Mouse (Mus musculus): ENCODE data around the gene Cers2. TPM values are rescaled to one million over a fixed set of nuclear protein-coding genes. Genes with fewer than 3 reads are reported as not detected.
"Not testable (repeated sequence)": the region's sequence is repeated elsewhere in the genome, so short reads cannot be mapped to it uniquely, and the experiment has no call there.

The Cers2 gene
- polyA plus RNA-seq, 1 experiment from 2014 or later, result 89.6 TPM

DNA sequence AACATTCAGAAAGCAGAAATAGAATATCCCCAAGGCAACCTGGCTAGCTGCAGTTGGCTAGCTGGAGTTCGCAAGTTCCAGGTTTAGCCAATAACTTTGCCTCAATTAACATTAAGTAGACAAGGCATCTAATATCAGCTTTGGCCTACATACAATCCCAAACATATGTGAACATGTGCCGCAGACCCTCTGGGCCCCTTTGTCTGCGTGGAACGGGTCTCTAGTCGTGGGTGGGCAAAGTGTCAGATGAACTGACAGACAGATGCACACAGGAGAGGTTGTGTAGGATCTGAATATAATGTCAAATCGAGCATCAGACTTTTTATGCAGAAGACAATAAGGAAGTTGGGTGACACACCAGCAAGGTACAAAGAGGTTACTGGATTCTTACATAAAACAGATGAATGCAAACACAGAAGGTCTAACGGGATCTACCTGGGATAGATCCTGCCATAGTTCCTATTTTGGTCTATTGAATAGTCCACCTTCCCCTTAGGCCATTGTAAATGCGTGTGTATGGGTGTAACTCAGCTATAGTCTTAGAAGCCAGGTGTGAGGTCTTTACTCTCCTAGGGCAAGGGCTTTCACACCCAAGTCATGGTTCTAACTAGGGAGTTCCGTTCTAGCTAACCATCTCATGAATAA, 28.9 kb downstream of the Cers2 start:
- not testable (repeated sequence) for H3K9me3 ChIP-seq (replicated peaks; ENCODE audit: control insufficient read depth, low read length, poor library complexity, severe bottlenecking)

DNA sequence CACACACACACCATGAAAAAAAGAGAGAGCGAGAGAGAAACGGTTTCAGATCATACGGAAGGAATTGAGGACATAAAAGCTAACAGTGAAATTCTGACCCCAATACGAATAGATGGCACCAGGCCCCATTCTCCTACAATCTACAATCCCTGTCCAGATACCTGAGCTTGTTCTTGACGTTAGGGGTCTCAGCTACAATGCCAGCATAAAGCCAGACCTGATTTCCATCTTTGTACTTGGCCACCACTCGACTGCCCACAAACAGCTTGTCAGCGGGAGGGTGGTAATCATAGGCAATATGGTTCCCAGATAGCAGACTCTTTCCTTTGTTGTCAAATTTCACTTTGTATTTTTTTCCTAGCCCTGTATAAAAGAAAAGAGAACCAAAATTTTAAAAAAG, 31.9 kb downstream of the Cers2 start:
- no peak overlapping the region for H3K9ac ChIP-seq (ENCODE audit: low read depth, low read length)
- 96% methylated on average over 7 of the region's 7 CpGs for WGBS
- no peak overlapping the region for H3K27ac ChIP-seq (ENCODE audit: low read length)
- H3K4me3 ChIP-seq (ENCODE audit: low read depth, low read length), result no peak overlapping the region
- no peaks in the 10 kb centered on the region for H3K9me3 ChIP-seq (replicated peaks; ENCODE audit: control insufficient read depth, low read length, poor library complexity, severe bottlenecking)
- peaks cover 51% of the 10 kb centered on the region for H3K36me3 ChIP-seq (ENCODE audit: control insufficient read depth, insufficient read depth, low read length)
- ATAC-seq, result no peak
- H3K27me3 ChIP-seq (ENCODE audit: control insufficient read depth, insufficient read depth, low read depth, low read length), result no peaks in the 10 kb centered on the region
- H3K4me2 ChIP-seq (ENCODE audit: low read length), result no peak overlapping the region
- H3K4me1 ChIP-seq (ENCODE audit: control insufficient read depth, insufficient read depth, low read length), result no peaks in the 10 kb centered on the region

More for the DNA sequence above, 28.9 kb downstream of the Cers2 start:
- not testable (repeated sequence) for ATAC-seq; H3K4me3 ChIP-seq (ENCODE audit: low read depth, low read length); H3K9ac ChIP-seq (ENCODE audit: low read depth, low read length); H3K27me3 ChIP-seq (ENCODE audit: control insufficient read depth, insufficient read depth, low read depth, low read length); H3K4me2 ChIP-seq (ENCODE audit: low read length); H3K4me1 ChIP-seq (ENCODE audit: control insufficient read depth, insufficient read depth, low read length); H3K27ac ChIP-seq (ENCODE audit: low read length)
- peaks cover 61% of the 10 kb centered on the region for H3K36me3 ChIP-seq (ENCODE audit: control insufficient read depth, insufficient read depth, low read length)
- WGBS, result 96% methylated on average over 9 of the region's 9 CpGs

DNA sequence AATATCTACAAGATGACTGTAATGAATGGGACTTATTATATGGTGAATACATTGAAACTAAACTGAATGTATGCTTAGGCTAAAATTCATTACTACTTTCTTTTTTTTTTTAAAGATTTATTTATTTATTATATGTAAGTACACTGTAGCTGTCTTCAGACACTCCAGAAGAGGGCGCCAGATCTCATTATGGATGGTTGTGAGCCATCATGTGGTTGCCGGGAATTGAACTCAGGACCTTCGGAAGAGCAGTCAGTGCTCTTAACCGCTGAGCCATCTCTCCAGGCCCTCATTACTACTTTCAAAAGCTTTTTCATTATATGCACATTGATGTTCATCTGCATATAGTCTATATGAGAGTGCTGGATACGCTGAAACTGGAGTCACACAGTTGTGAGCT, 33.8 kb downstream of the Cers2 start:
- not testable (repeated sequence) for H3K4me3 ChIP-seq (ENCODE audit: low read depth, low read length); ATAC-seq; H3K9ac ChIP-seq (ENCODE audit: low read depth, low read length); H3K27me3 ChIP-seq (ENCODE audit: control insufficient read depth, insufficient read depth, low read depth, low read length); H3K9me3 ChIP-seq (replicated peaks; ENCODE audit: control insufficient read depth, low read length, poor library complexity, severe bottlenecking); H3K27ac ChIP-seq (ENCODE audit: low read length); H3K4me1 ChIP-seq (ENCODE audit: control insufficient read depth, insufficient read depth, low read length); H3K4me2 ChIP-seq (ENCODE audit: low read length)
- H3K36me3 ChIP-seq (ENCODE audit: control insufficient read depth, insufficient read depth, low read length), result peaks cover 50% of the 10 kb centered on the region
- 95% methylated on average over 4 of the region's 5 CpGs for WGBS

DNA sequence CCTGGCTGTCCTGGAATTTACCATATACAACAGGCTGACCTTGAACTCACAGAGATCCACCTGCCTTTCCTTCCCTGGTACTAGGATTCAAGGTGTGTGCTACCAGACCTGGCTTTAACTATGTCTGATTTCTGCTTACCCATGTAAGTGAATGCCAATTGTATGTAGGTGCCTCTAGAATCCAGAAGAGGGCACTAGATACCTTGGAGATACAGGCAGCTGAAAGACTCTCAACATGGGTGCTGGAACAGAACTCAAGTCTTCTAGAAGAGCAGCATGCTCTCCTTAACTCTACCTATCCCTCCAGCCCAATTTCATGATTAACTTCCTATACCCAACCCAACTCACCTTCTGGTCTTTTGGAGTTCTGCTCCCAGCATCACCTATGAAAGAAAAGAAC, 34.9 kb downstream of the Cers2 start:
- H3K36me3 ChIP-seq (ENCODE audit: control insufficient read depth, insufficient read depth, low read length), result peaks cover 54% of the 10 kb centered on the region
- no peak for ATAC-seq
- no peaks in the 10 kb centered on the region for H3K4me1 ChIP-seq (ENCODE audit: control insufficient read depth, insufficient read depth, low read length)

DNA sequence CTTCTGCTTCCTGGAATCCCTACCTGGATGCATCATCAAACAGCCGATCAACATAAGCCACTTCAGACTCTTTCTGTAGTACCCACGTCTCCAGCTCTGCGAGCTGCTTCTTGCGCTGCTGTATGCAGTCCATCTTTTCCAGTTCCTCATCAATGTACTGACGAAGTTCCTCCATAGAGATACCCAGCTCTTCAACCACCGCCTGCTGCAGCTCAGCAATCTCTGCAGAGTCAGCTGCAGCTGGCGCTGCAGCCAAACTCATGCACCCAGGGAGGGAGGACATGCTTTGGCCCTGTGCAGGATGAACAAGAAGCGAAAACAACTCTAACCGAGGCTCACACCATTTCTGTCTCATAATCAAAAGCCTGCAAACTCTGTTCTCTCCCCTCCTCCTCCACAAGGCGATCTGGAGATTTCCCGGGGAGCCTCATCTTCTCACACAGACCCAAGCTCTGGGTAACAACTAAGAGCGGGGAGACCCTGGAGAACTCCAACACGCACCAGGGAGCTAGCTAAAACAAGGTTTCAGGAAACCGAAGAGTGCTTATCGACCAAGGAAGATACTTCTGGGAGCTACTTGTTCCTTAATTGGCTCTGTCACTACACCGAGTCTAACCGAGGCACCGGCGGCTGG, 41.4 kb downstream of the Cers2 start:
- Histone ChIP-seq H3K4me2 (ENCODE audit: low read length) (peak overlapping the region; percentile 51), H3K4me3 (ENCODE audit: low read depth, low read length) (peak overlapping the region; percentile 48), H3K36me3 (ENCODE audit: control insufficient read depth, insufficient read depth, low read length) (peaks cover 14% of the 10 kb centered on the region; the same call in 1 of the 2 replicates)
- not testable (repeated sequence) for H3K9ac ChIP-seq (ENCODE audit: low read depth, low read length); ATAC-seq; H3K9me3 ChIP-seq (replicated peaks; ENCODE audit: control insufficient read depth, low read length, poor library complexity, severe bottlenecking); H3K27ac ChIP-seq (ENCODE audit: low read length); H3K4me1 ChIP-seq (ENCODE audit: control insufficient read depth, insufficient read depth, low read length); H3K27me3 ChIP-seq (ENCODE audit: control insufficient read depth, insufficient read depth, low read depth, low read length)
- WGBS, result 22% methylated on average over 4 of the region's 19 CpGs

More for the DNA sequence above, 34.9 kb downstream of the Cers2 start:
- no peaks in the 10 kb centered on the region for H3K27me3 ChIP-seq (ENCODE audit: control insufficient read depth, insufficient read depth, low read depth, low read length)
- H3K9ac ChIP-seq (ENCODE audit: low read depth, low read length), result no peak overlapping the region
- no peaks in the 10 kb centered on the region for H3K9me3 ChIP-seq (replicated peaks; ENCODE audit: control insufficient read depth, low read length, poor library complexity, severe bottlenecking)
- no peak overlapping the region for H3K27ac ChIP-seq (ENCODE audit: low read length)
- no peak overlapping the region for H3K4me3 ChIP-seq (ENCODE audit: low read depth, low read length)
- H3K4me2 ChIP-seq (ENCODE audit: low read length), result no peak overlapping the region

DNA sequence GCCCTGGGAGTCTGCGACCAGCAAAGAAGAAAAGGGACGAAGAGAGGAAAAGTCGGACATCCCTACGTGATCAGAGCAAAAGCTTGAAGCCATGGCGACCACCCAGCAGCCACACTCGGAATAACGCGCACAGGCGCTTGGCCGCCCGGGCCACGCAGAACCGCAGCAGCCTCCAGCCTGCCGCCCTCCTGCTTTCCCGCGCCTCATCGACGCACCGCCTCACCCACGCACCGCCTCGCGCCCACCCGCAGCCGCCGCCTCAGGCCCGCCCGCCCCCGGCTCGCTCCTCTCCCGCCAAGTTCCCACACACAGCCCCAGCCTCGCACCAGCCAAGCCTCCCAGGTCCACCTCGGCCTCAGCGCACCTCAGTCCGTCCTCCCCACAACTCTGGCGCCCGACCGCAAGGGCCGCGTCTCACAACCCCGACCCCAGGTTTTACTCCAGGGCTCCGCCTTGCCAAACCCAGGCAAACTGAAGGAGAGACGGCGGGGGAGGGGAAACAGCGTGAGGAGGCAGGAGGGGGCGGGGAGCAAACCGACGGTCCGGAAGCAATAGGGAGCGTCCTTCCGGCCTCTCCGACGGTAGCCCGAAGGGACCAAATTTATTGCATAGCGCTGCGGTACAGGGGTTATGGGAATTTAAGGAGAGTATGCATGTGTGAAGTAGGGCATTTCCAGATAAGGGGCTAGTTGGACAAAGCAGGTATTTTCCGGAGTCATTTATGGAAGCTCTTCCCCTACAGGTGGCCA, 42.3 kb downstream of the Cers2 start, which contains the start of gene Setdb1:
Gene Setdb1, minus strand, starts transcription at position 502 of the 749 bp plus-strand sequence.
- H3K4me2 ChIP-seq (ENCODE audit: low read length), result peak within 1 kb of the TSS; percentile 51
- H3K4me3 ChIP-seq (ENCODE audit: low read depth, low read length), result peak within 1 kb of the TSS; percentile 48
- WGBS, result under 1% methylated on average over 28 of the region's 57 CpGs
- H3K36me3 ChIP-seq (ENCODE audit: control insufficient read depth, insufficient read depth, low read length), result peaks cover 14% of the 10 kb centered on the region; the same call in 1 of the 2 replicates
- peak; percentile 97 for ATAC-seq
- H3K9ac ChIP-seq (ENCODE audit: low read depth, low read length), result peak within 1 kb of the TSS; percentile 61
- H3K27me3 ChIP-seq (ENCODE audit: control insufficient read depth, insufficient read depth, low read depth, low read length); H3K4me1 ChIP-seq (ENCODE audit: control insufficient read depth, insufficient read depth, low read length); H3K9me3 ChIP-seq (replicated peaks; ENCODE audit: control insufficient read depth, low read length, poor library complexity, severe bottlenecking): not testable (repeated sequence)
- peak within 1 kb of the TSS; percentile 53; the same call in 1 of the 2 replicates for H3K27ac ChIP-seq (ENCODE audit: low read length)

DNA sequence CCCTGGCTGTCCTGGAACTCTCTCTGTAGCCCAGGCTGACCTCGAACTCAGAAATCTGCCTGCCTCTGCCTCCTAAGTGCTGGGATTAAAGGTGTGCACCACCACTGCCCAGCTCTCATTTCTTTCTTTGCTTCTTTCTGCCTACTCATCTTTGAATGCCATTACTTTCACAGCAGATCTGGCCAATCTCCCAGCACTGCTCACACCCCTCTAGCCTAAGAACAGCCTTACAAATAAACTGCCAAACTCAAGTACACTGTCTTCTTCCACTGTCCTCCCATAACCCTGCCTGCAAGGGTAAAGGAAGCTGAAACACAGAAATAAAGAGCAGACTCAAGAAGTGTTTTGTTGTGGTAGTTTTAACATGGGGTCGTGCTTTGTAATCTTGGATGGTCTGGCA, 43.2 kb downstream of the Cers2 start:
- Histone ChIP-seq H3K27ac (ENCODE audit: low read length) (no peak overlapping the region), H3K9ac (ENCODE audit: low read depth, low read length) (no peak overlapping the region), H3K36me3 (ENCODE audit: control insufficient read depth, insufficient read depth, low read length) (peaks cover 11% of the 10 kb centered on the region; the same call in 1 of the 2 replicates), H3K27me3 (ENCODE audit: control insufficient read depth, insufficient read depth, low read depth, low read length) (no peaks in the 10 kb centered on the region), H3K9me3 (replicated peaks; ENCODE audit: control insufficient read depth, low read length, poor library complexity, severe bottlenecking) (no peaks in the 10 kb centered on the region), H3K4me1 (ENCODE audit: control insufficient read depth, insufficient read depth, low read length) (peaks cover 4% of the 10 kb centered on the region), H3K4me3 (ENCODE audit: low read depth, low read length) (no peak overlapping the region), H3K4me2 (ENCODE audit: low read length) (no peak overlapping the region)
- whole genome bisulfite sequencing, result 94% methylated on average over 2 of the region's 2 CpGs
- no peak for ATAC-seq

DNA sequence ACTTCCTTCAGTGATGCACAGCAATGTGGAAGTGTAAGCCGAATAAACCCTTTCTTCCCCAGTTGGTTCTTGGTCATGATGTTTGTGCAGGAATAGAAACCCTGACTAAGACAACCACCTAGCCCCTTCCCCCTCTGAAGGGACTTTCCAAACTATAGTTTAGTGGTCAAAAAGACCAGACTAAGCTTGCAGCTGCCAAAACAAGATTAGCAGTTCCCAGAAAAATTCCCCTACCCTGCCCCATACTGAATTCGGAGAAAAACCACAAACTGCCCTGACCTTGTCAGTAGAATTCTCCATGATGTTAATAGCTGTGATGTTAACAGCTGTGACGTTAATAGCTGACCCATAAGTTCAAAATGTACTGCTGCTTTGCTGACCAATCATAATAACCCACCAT, 45.7 kb downstream of the Cers2 start:
- 77% methylated on average over 3 of the region's 3 CpGs for WGBS
- H3K27me3 ChIP-seq (ENCODE audit: control insufficient read depth, insufficient read depth, low read depth, low read length); H3K27ac ChIP-seq (ENCODE audit: low read length); H3K36me3 ChIP-seq (ENCODE audit: control insufficient read depth, insufficient read depth, low read length); ATAC-seq; H3K9me3 ChIP-seq (replicated peaks; ENCODE audit: control insufficient read depth, low read length, poor library complexity, severe bottlenecking); H3K4me2 ChIP-seq (ENCODE audit: low read length); H3K4me3 ChIP-seq (ENCODE audit: low read depth, low read length); H3K4me1 ChIP-seq (ENCODE audit: control insufficient read depth, insufficient read depth, low read length); H3K9ac ChIP-seq (ENCODE audit: low read depth, low read length): not testable (repeated sequence)

DNA sequence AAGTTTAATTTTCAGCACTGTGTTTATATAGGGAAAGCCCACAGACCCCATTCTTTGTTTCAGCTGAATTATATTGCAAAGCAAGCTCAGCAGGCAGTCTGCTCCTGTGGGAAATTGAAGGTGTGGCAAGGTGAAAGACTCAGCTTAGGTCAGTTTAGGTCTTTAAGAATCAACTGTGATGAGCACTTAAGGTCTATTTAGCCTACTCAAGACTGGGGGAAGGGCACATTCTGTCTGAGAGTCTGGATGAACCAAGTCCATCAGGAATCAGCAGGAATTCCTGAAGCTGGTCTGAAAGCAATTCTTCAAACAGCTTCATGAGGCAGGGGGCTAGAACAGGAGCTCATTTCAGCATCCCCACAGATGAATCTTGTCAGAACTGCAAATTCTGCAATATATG, 55.5 kb downstream of the Cers2 start:
- H3K4me2 ChIP-seq (ENCODE audit: low read length), result no peak overlapping the region
- ATAC-seq, result no peak
- no peaks in the 10 kb centered on the region for H3K9me3 ChIP-seq (replicated peaks; ENCODE audit: control insufficient read depth, low read length, poor library complexity, severe bottlenecking)
- no peak overlapping the region for H3K4me3 ChIP-seq (ENCODE audit: low read depth, low read length)
- H3K27me3 ChIP-seq (ENCODE audit: control insufficient read depth, insufficient read depth, low read depth, low read length), result no peaks in the 10 kb centered on the region
- no peaks in the 10 kb centered on the region for H3K4me1 ChIP-seq (ENCODE audit: control insufficient read depth, insufficient read depth, low read length)
- H3K36me3 ChIP-seq (ENCODE audit: control insufficient read depth, insufficient read depth, low read length), result no peaks in the 10 kb centered on the region
- H3K9ac ChIP-seq (ENCODE audit: low read depth, low read length), result no peak overlapping the region
- no peak overlapping the region for H3K27ac ChIP-seq (ENCODE audit: low read length)
